Mouse (Mus musculus) frontal cortex, adult (tissue): ENCODE data around the gene Lcn5.
"Not testable (repeated sequence)": the region's sequence is repeated elsewhere in the genome, so short reads cannot be mapped to it uniquely, and the experiment has no call there.

Experiments
- ATAC-seq: cut with Nextera tagmentation; 2 replicates; pipeline ENCODE4 v1.9.2; 2017; ENCODE audit warnings: mild to moderate bottlenecking, moderate library complexity, mixed read lengths; ENCODE audit not compliant: low TSS enrichment

Gene Lcn5

GRCm38 (mm10) chr2:25676486-25676885 lies 18.7 kb downstream of the Lcn5 start, which contains the start of gene Lcn6:
TSS of gene Lcn6 (plus strand) at chr2:25676786.
- no peak for ATAC-seq

- no peak for ATAC-seq
Observed at GRCm38 (mm10) chr2:25679559-25679958, 21.8 kb downstream of the Lcn5 start.

- no peak for ATAC-seq
Observed at GRCm38 (mm10) chr2:25682426-25682825, 24.7 kb downstream of the Lcn5 start, which contains the start of gene Lcn10. TSS of gene Lcn10 (plus strand) at chr2:25682726.

DNA sequence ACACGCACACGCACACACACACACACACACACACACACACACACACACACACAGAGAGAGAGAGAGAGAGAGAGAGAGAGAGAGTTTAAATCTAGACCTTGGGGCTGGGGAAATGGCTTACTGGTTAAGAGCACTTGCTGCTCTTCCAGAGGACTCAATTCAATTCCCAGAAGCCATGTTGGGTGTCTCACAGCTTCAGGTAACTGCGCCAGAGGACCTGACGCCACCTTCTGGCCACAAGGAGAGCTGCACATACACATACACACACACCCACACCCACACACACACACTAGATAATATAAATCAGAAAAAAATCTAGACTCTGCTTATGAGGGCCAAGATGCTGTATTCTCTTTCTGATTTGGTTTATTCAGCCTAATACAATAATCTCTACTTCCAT lies 29.2 kb downstream of the Lcn5 start:
- no peak for ATAC-seq

- ATAC-seq: no peak; the same call in 1 of the 2 replicates
Observed at GRCm38 (mm10) chr2:25694605-25695004, 36.9 kb downstream of the Lcn5 start.

GRCm38 (mm10) chr2:25696951-25697350 lies 39.2 kb downstream of the Lcn5 start:
- ATAC-seq: no peak

- no peak for ATAC-seq
Observed at GRCm38 (mm10) chr2:25698696-25699095, 40.9 kb downstream of the Lcn5 start.

DNA sequence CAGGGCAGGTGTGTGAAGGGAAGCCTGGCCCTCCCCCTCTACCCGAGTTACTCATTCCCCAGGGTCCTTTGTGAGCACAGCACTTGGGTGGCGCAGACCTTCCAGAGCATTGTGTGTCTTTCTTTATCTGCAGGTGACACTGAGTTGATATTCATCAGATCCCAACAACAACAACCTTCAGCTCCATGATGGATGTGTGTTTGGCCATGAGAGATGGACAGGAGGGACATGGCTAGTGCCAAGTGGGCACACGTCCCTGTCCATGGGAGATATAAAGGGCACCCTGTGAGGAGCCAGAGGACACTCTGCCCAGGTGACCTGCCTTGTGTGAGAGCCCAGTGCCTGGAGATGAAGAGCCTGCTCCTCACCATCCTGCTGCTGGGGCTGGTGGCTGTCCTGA lies 42.0 kb downstream of the Lcn5 start, which contains the start of gene Obp2a:
TSS of gene Obp2a (plus strand) at position 301 of the 400 bp plus-strand sequence.
- ATAC-seq: not testable (repeated sequence)

- no peak for ATAC-seq
Observed at GRCm38 (mm10) chr2:25701001-25701400, 43.2 kb downstream of the Lcn5 start.

DNA sequence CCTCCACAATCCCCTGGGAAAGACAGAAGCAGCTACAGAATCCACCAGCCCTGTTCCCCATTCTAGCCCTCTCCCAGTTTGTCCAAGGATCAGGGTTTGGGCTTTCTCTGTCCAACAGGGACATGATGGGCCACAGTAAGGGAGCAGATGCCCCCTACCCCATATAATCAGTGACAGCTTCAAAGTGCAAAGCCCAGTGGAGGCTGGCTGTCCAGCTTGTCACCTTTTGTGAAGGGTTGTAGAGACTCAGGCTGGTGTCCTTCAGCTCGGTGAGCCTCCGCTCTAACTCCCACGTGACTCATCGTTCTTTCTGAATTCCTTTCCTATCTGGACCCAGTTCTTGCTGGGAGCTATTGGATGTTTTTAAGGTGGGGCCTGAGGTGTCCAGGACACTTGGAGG lies 46.0 kb downstream of the Lcn5 start:
- no peak for ATAC-seq

- peak; percentile 96 for ATAC-seq
Observed at GRCm38 (mm10) chr2:25706643-25707481, 49.1 kb downstream of the Lcn5 start, which contains the start of gene Bmyc. TSS of gene Bmyc (plus strand) at chr2:25706739.

DNA sequence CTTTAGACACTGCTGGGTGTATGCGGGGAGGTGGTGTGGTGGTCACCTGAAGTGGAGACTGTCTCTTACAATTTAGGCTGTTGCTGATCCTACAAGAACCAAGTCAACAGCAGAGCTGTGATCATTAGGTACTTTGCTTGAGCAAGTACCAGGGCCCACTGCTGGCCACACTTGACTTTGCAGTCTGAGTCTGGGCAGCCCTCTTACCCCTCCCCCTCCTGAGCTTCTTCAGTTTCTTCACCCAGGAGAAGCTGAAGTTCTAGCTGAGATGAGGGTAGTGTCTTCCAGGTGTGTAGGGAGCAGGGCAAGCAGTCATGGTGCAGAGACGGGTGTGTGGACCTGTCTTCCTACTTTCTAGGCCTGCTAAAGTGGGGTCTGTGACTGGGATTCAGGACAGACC lies 50.4 kb downstream of the Lcn5 start:
- no peak for ATAC-seq

- not testable (repeated sequence) for ATAC-seq
Observed at GRCm38 (mm10) chr2:25709056-25709455, 51.3 kb downstream of the Lcn5 start.

DNA sequence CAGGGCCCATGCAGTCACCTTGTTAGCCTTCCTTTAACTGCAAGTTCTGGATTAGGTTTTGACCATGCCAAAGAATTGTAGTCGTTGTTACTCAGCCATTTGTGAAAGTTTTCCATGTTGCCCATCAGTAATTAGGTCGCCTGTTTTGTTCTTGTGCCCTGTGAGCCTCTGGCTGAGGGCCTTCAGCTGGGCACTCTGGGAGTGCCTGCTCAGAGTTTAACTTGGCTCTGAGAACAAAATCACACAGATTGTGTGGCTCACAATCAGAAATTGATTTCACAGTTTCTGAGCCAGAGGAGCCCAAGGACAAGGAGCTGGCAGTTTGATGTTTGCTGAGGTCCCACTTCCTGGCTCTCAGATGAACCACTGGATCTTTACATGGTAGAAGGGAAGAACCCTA lies 52.0 kb downstream of the Lcn5 start:
- not testable (repeated sequence) for ATAC-seq
